Comparison of ENCODE assay signal across 7 mouse cellular contexts in genomic region chr6:71440492-71441250, GRCm38 (mm10). TPM values are rescaled to one million over a fixed set of nuclear protein-coding genes. Genes with fewer than 3 reads are reported as not detected.
DNase-seq lines count a peak whose midpoint lies in the region; ATAC-seq lines count a peak whose summit lies in the region.

Rmnd5a (minus strand) TSS chr6:71440637.

- ATAC-seq in intestine, embryonic 16.5 days: peak; percentile 99
- ATAC-seq in midbrain, embryonic 11.5 days (ENCODE audit: low FRiP score): peak; percentile 98

- no peaks in the 10 kb centered on the region for H3K27me3 ChIP-seq in intestine, embryonic 16.5 days (replicated peaks; ENCODE audit: control insufficient read depth, insufficient read depth, low read length)
- no peaks in the 10 kb centered on the region for H3K27me3 ChIP-seq in midbrain, embryonic 11.5 days (ENCODE audit: control insufficient read depth, insufficient read depth, low read length)

- H3K4me2 ChIP-seq in intestine, embryonic 16.5 days (ENCODE audit: low read depth, low read length): peak within 1 kb of the TSS; percentile 91
- H3K4me2 ChIP-seq in midbrain, embryonic 11.5 days: peak within 1 kb of the TSS; percentile 78

- peak within 1 kb of the TSS; percentile 98 for H3K27ac ChIP-seq in intestine, embryonic 16.5 days (ENCODE audit: low read length)
- peak within 1 kb of the TSS; percentile 93 for H3K27ac ChIP-seq in midbrain, embryonic 11.5 days (ENCODE audit: low read depth, low read length)

- under 1% methylated on average over 70 of the region's 75 CpGs for WGBS in intestine, embryonic 16.5 days
- under 1% methylated on average over 73 of the region's 75 CpGs for WGBS in midbrain, embryonic 11.5 days

- no peaks in the 10 kb centered on the region for H3K9me3 ChIP-seq in intestine, embryonic 16.5 days (ENCODE audit: control insufficient read depth, low read length)
- H3K9me3 ChIP-seq in midbrain, embryonic 11.5 days (ENCODE audit: control insufficient read depth, low read length): no peaks in the 10 kb centered on the region

- H3K36me3 ChIP-seq in intestine, embryonic 16.5 days (ENCODE audit: control insufficient read depth, insufficient read depth, low read length): no peaks in the 10 kb centered on the region
- H3K36me3 ChIP-seq in midbrain, embryonic 11.5 days (ENCODE audit: control insufficient read depth, insufficient read depth, low read length): no peaks in the 10 kb centered on the region

- DNase-seq in adrenal gland, adult 8-10 months: peak; percentile 98
- peak; percentile 98 for DNase-seq in embryo, embryonic 9.5 days (ENCODE audit: extremely low spot score)
- DNase-seq in gastrocnemius, postnatal 4 days (ENCODE audit: low spot score in 2 of 2): peak; percentile 98 to 99
- DNase-seq in left cerebral cortex, postnatal 36 days (ENCODE audit: low spot score in 2 of 2): peak; percentile 97 to 98
- peak; percentile 100 for DNase-seq in midbrain, embryonic 11.5 days (ENCODE audit: low spot score, missing footprints)
- DNase-seq in skeletal muscle tissue, adult 2 months (ENCODE audit: low read depth, low spot score): peak; percentile 99

- intact Hi-C loops in left cerebral cortex, postnatal 36 days (cut with DNase I): loop anchor here (1.0 to 10.0 kb wide), 3 partner anchors 53 to 364 kb away; partner anchors contain the start of genes Chmp3 and Rnf103

- peak within 1 kb of the TSS; percentile 97 for H3K4me3 ChIP-seq in intestine, embryonic 16.5 days (ENCODE audit: low read length)
- H3K4me3 ChIP-seq in midbrain, embryonic 11.5 days (ENCODE audit: low read depth, low read length): peak within 1 kb of the TSS; percentile 79

- peaks cover 18% of the 10 kb centered on the region for H3K4me1 ChIP-seq in intestine, embryonic 16.5 days (ENCODE audit: control insufficient read depth, insufficient read depth, low read length)
- peaks cover 18% of the 10 kb centered on the region for H3K4me1 ChIP-seq in midbrain, embryonic 11.5 days (ENCODE audit: control insufficient read depth, insufficient read depth, low read length)

- peak within 1 kb of the TSS; percentile 96 for H3K9ac ChIP-seq in intestine, embryonic 16.5 days (ENCODE audit: low read depth, low read length)
- peak within 1 kb of the TSS; percentile 91 for H3K9ac ChIP-seq in midbrain, embryonic 11.5 days (ENCODE audit: low read length)

RNA-seq across cellular contexts. Expression of gene Rmnd5a, which starts in this region (rescaled TPM):
- total RNA-seq in adrenal gland, adult 8-10 months (2022): 10 to 100 TPM; 76.1 to 96.7 (median 85.5) TPM
- 10 to 100 TPM; 54.7 to 60.8 TPM for total RNA-seq in gastrocnemius, postnatal 4 days (2021)
- polyA plus RNA-seq in intestine, embryonic 16.5 days (2015; fragmentation: Nextera tagmentation; extraction: Ambion mirVana): 9.3 and 10.3 TPM in 2 replicates
- 10 to 100 TPM; 91.4 to 98.7 TPM for total RNA-seq in left cerebral cortex, postnatal 36 days (2021)
- polyA plus RNA-seq in midbrain, embryonic 11.5 days (2014; fragmentation: Nextera tagmentation; extraction: Ambion mirVana): 8.3 and 8.6 TPM in 2 replicates

Comparison
In these comparisons a context has a peak if more than half of its experiments do, and no peak if none do; other contexts are left out.
1. Peak in every context shown above with its lines: DNase-seq, ATAC-seq, H3K4me3 ChIP-seq and H3K27ac ChIP-seq.